Mouse (Mus musculus): ENCODE results near the gene Dock6.
"Not testable (repeated sequence)": the region's sequence is repeated elsewhere in the genome, so short reads cannot be mapped to it uniquely, and the experiment has no call there.

The Dock6 gene

GRCm38 (mm10) chr9:21781657-21782468 is 70.6 kb downstream of the Dock6 start:
- no peak for DNase-seq (ENCODE audit: low spot score)

DNA sequence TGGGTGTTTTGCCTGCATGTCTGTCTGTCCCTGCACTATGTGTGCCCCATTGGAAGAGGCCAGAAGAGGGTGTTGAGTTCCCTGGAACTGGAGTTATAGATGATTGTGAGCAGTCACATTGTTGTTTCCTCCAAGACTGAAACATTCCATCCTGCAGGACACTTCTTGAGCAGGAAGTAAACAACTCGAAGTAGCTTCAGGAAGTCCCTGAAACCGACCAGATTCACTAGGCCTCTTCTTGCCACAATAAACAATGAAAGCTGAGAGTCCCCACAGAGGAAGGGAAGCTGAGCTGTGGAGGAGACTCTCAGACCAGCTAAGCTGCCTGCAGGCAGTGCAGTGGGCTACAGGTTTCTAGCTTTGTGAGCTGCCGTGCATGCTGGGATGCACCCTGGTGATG is 74.7 kb downstream of the Dock6 start:
- DNase-seq (ENCODE audit: low spot score), result no peak

GRCm38 (mm10) chr9:21774353-21774752 is 78.1 kb downstream of the Dock6 start:
- DNase-seq (ENCODE audit: low spot score), result no peak

- not testable (repeated sequence) for DNase-seq (ENCODE audit: low spot score)
These were observed 79.0 kb downstream of the Dock6 start for GRCm38 (mm10) chr9:21773396-21773795.

- DNase-seq (ENCODE audit: low spot score), result peak; percentile 14
These were observed 82.8 kb downstream of the Dock6 start for GRCm38 (mm10) chr9:21769558-21770183.

DNA sequence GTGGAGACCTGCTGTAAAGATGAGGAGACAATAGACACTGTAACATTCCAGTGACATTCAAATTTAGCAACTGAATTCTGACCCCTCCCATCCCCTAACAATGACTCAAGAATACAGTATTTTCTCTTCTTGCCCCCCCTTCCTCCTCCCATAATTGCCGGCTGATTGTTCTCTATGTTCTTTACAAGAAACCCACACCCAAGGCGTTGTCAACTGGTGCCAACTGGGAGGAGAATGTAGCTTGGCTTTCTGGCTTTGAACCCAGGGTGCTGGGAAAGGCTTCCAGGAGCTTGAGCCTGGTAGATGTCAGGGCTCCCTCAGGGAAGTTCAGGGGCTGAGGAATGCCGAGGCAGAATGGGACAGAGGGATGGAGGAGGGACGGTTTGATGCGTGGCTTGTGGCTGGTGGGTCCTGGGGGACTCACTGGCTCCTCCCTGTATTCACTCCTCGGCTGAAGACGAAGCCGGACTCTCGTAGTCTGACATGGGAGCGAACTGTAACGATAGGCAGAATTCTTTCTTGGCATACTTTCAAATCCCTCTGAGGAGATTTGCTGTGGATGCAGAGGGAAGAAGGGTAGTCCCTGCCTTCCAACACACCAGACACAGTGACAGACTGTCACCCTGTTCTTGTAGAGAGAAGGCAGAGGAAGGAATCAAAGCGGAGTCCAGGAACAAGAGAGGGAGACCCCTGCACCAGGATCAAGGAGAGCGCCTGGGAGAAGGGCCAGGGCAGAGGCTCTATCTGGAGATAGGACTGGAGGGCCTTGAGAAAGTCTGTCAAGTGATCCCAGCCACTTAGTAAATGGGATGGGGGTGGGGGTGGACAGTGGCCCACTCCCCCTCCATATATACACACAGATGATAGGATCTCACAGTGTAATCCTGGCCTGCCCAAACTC is 83.7 kb downstream of the Dock6 start:
- DNase-seq (ENCODE audit: low spot score), result no peak

DNA sequence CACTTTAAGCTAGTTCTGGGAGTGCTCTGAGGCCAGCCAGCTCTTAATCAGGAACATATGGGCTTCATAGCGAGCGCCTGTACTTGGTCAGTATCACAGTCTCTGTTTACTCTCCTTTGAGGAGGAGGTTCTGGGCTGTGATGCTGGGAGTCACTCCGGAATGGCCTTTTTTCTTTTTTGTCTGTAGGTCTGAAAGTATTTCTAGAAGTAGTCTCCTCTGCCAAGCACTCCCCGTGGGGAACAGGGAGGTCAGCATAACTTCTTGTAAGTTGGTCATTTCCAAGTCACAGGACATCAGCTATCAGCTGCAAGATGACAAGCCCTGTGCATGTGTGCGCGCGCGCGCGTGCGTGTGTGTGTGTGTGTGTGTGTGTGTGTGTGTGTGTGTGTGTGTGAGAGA is 84.5 kb downstream of the Dock6 start:
- no peak for DNase-seq (ENCODE audit: low spot score)

DNA sequence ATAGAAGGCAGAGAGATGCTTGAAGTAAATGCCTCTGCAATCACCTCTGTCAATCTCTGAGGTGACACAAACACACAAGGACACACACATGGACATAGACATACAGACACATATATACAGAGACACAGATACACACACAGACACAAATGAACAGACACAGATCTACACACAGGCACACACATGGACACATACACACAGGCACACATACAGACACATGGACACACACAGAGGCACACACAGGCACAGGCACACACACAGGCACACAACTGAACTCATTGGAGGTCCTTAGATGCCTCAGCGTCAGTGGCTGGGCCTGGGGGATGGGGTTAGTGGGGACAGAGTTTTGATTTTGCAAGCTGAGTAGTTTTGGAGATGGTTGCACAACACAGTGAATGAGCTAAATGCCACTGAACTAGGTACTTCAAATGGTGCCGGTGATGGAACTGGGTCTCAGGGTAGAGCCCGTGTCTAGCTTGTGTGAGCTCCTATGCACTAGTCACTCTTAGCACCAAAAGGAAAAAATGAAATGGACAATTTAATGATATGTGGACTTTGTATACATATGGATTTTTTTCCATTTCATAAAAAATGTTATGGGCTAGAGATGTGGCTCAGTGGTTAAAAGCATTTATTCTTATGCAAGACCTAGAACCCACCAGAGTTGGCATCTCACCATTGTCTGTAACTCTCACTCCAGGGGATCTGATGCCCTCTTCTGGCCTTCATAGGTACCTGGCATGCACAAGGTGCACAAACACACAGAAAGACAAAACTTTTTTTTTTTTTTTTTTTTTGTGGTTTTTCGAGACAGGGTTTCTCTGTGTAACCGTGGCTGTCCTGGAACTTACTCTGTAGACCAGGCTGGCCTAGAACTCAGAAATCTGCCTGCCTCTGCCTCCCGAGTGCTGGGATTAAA is 88.1 kb downstream of the Dock6 start:
- no peak for DNase-seq (ENCODE audit: low spot score)

DNA sequence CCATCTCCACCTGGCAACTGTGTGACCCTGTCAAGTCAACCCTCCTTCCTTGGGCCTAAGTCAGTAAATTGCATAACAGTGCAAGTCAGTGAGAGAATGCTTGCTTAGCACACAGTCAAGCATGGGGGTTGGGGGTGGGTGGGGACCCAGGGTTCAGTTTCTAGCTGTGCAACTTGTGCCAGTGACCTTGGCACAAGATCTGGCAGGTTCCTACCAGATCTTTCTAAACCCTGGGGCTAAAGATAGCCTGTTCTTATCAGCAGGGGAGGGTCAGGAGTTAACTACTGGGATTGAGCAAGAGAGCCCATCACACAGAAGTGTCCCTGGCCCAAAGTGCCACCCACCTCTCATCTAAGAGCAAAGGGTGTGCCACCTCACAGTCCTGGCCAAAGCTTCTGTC is 90.3 kb downstream of the Dock6 start:
- no peak for DNase-seq (ENCODE audit: low spot score)

DNA sequence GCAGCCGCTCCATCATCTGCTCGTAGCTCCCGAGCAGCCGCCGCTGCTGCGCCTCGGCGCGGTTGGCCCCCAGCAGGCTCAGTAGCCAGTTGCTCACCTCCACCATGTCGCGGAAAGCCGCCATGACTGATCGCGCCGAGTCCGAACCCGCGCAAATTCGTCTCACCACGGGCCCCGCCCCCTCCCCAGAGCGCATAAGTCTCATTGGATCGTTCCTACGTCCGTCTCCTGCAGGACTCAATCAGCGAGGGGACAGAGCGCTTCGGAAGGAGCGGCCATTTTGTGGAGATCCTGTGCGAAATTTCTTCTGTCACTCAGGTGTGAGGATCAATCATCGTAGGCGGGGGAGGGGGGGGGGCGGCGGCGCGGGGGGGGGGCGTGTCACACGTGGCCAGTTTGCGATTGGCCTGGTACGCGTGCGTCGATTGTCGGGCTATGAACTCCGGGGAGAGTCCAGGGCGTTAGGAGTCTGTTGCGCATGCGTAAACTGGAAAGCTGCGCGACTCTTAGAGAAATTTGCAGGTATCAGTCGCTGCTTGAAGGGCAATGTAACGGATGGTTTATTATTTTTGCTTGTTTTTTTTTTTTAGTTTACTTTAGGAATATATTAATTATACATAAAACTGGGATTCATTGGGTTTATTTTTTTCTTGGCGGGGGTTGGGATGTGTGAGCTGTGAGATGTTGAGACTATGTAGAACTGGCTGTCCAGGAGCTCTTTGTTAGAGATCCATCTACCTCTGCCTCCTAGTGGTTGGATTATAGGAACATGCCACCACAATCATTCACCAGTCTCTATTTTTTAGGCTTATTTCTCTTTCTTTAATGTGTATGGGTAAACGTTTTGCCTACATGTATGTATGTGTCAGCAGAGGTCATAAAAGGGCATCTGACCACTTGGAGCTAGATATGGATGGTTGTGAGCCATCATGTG is 92.0 kb downstream of the Dock6 start, which contains the start of gene Spc24:
Gene Spc24 (minus strand): TSS at position 149 of the 934 bp plus-strand sequence.
- DNase-seq (ENCODE audit: low spot score), result peak; percentile 98

DNA sequence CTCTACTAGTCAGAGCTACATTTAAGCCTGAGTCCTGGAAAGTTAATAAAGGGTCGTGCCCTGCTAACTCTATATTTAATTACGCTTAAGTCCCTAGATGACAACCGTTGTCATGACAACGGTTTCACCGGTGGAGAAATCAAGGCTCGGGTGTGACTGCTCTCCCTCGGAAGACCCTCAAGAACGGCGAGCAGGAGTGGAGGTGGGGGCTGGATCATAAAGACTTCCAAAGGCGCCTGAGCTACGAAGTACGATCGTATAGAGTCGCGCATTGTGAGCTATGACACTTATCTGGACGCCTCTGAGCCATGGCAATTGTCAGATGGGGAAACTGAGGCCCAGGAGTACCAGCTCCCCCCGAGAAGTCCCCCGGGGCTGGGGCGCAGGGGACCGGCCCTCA is 92.7 kb downstream of the Dock6 start:
- no peak for DNase-seq (ENCODE audit: low spot score)

DNA sequence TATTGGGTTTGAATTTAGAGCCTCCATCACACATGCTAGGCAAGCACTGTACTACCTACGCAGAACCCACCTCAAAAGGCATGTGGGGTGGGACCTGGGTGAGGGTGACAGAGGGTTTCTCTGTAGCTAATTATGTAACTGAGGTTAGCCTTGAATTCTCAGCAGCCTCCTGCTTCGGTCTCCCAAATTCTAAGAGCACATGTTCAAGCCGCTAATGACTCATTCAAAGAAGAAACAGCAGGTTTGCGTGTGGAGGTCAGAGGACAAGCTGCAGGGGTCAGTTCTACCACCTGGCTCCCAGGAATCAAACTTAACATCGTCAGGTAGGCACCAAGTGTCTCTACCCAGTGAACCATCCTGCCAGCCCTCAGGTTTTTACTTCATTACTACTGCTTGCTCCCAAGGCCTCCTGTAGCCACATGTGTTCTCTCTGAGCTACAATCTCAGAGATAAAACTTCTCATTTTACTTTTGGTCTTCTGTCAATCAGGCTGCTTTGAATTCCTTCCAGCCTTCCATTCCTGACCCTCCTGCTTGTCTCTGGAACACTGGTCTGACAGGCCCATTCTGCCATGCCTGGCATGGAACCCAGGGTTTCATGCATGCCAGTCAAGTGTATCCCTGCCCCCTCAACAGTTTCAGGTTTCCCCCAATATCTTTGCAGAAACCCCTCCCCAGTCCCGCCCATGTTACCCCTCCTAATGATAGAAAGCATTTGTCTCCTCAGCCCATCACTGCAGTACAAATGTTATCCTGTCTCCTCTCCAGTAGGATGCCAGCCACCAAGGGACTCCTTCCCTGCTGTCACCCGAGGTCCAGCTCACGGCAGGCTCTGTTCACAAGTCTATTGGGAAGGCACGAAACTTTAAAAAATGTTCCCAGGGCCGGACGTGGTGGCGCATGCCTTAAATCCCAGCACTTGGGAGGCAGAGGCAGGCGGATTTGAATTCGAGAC is 93.6 kb downstream of the Dock6 start:
- DNase-seq (ENCODE audit: low spot score), result no peak

DNA sequence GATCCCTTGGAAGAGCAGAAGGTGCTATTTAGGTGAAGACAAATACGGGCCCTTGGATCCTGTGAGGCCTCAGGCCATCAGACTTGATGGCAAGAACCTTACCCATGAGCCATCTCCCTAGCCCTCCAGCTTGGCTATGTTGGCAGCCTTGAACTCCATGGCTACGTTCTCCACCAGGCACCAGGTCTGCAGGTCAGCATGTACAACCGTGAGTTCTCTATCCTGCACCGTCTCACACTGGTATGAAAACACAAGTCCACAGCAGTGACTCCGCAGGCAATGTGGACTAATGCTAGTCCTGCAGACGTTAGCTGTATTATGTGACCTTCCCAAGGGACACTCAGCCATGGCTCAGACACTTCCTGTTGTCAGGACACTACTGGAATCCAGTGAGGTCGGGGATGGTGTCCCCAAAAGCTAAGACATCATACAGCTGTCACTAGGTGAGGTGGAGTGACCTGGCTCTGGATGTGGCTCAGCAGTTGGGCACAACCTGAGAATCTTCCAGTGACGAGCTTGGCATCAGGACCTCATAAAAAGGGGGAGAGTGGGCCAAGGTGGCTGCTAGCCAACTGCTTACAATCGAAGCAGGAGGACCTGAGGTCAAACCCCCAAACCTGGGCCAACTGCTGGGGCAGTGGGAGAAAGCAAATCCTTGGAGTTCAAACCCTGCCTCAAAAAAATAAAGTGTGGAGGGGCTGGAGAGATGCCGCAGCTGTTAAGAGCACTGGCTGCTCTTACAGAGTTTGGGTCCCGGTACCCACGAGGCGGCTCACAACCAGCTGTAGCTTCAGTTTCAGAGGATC is 97.7 kb downstream of the Dock6 start:
- no peak for DNase-seq (ENCODE audit: low spot score)

- DNase-seq (ENCODE audit: low spot score), result no peak
These were observed 98.4 kb downstream of the Dock6 start for GRCm38 (mm10) chr9:21754003-21754402.

DNA sequence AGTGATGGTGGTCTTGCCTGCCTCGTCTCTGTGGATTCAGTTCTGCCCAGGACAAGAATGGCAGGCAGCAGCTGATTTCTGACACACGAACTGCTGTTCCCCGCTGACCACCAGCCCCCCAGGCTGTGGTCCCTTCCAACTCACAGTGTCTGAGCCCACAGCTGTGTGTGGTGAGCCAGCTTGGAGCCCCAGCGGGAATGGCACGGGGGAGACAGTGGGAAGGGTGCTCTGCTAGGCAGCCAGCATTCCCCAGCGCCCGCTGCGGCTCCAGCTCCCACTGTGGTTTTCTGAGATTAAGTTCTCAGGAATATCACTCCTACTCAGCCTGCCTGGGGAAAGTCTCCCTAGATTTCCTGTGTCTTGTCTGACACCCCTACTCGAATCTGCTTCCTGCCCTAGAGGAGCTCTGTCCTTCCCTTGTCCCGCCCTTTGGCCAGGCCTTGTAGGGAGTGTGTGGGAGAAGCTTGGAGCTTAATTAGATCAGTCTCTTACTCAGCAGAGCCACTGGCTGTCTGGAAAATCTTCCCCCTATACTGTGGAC is 100.1 kb downstream of the Dock6 start:
- no peak for DNase-seq (ENCODE audit: low spot score)

DNA sequence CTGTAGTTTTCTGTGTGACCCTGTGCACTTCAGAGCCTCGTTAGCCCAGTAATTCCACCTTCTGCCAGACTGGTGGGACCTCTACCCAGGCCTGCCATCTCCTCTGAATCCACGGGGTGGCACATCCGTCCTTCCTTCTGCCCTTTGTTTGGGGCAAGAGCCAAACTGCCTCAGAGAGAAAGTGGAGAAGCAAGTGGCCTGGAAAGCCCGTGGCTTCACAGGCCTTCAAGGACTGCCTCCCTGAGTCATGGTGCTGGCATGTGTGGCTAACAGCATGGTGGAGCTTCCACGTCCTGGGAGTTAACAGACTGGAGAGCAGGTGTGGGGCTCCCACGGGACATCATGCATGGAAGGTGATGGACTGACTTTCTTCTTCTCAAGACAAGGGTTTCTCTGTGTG is 101.1 kb downstream of the Dock6 start:
- DNase-seq (ENCODE audit: low spot score), result peak; percentile 24

- no peak for DNase-seq (ENCODE audit: low spot score)
These were observed 102.1 kb downstream of the Dock6 start for GRCm38 (mm10) chr9:21750370-21750769.
